Mouse (Mus musculus): ENCODE data around the gene Acad10. TPM values are rescaled to one million over a fixed set of nuclear protein-coding genes. Genes with fewer than 3 reads are reported as not detected.
A peak's percentile ranks its signal among the peaks of the same experiment; 100 is the strongest.

Acad10 gene
- polyA plus RNA-seq, 1 experiment from 2014 or later = 2.4 TPM

DNA sequence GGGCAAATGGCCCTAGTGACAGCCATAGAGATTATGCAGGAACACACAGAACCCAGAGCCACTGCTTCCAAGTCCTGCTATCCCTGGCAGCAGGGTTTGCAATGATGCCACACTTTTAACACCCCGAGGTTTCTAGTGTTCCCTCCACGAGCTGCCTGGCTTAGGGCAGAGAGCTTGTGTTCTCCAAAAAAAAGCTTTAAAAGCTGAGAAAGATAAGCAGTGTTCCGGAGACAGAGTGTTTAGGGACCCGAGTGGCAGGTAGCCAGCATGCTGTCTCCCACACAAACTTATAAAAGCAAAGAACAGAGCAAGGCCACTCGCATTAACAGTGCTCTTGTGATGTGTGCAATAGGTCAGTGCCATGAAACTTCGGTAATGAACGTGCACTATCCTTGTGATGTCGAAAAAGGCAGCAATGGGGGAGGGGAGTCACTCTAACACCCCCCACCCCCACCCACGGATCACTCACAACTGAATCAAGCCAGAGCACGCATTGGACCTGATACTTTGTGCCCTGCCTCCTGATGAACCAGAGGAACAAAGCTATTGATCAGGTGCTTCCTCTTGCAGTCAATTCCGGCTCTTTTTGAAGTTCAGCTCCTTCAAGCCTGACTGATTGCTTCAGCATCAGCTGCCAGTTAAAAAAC is 68.8 kb downstream of the Acad10 start:
- H3K4me2 ChIP-seq (ENCODE audit: low read length) = no peak overlapping the region
- H3K9me3 ChIP-seq (ENCODE audit: control insufficient read depth, low read length) = no peaks in the 10 kb centered on the region
- DNase-seq (no peak), ATAC-seq (ENCODE audit: low FRiP score, low TSS enrichment) (no peak)
- no peak overlapping the region for H3K9ac ChIP-seq (replicated peaks; ENCODE audit: low read length)
- 76% methylated on average over 11 of the region's 11 CpGs for WGBS
- peaks cover 11% of the 10 kb centered on the region; the same call in 1 of the 2 replicates for H3K4me1 ChIP-seq (ENCODE audit: control insufficient read depth, insufficient read depth, low read length)
- no peaks in the 10 kb centered on the region for H3K27me3 ChIP-seq (ENCODE audit: control insufficient read depth, insufficient read depth, low read length)
- H3K4me3 ChIP-seq (replicated peaks; ENCODE audit: low read depth, low read length) = no peak overlapping the region
- no peak overlapping the region for H3K27ac ChIP-seq (replicated peaks; ENCODE audit: low read depth, low read length)
- H3K36me3 ChIP-seq (ENCODE audit: control insufficient read depth, insufficient read depth, low read length) = no peaks in the 10 kb centered on the region

GRCm38 (mm10) chr5:121589928-121590327 is 70.4 kb downstream of the Acad10 start:
- no peak overlapping the region for H3K27ac ChIP-seq (replicated peaks; ENCODE audit: low read depth, low read length)
- no peaks in the 10 kb centered on the region for H3K36me3 ChIP-seq (ENCODE audit: control insufficient read depth, insufficient read depth, low read length)
- H3K9ac ChIP-seq (replicated peaks; ENCODE audit: low read length) = no peak overlapping the region
- ATAC-seq (ENCODE audit: low FRiP score, low TSS enrichment) (no peak), DNase-seq (no peak)
- H3K27me3 ChIP-seq (ENCODE audit: control insufficient read depth, insufficient read depth, low read length) = no peaks in the 10 kb centered on the region
- H3K4me3 ChIP-seq (replicated peaks; ENCODE audit: low read depth, low read length) = no peak overlapping the region
- peaks cover 11% of the 10 kb centered on the region; the same call in 1 of the 2 replicates for H3K4me1 ChIP-seq (ENCODE audit: control insufficient read depth, insufficient read depth, low read length)
- H3K4me2 ChIP-seq (ENCODE audit: low read length) = no peak overlapping the region
- WGBS = 90% methylated on average over 6 of the region's 6 CpGs
- no peaks in the 10 kb centered on the region for H3K9me3 ChIP-seq (ENCODE audit: control insufficient read depth, low read length)

- no peak overlapping the region for H3K27ac ChIP-seq (replicated peaks; ENCODE audit: low read depth, low read length)
- H3K27me3 ChIP-seq (ENCODE audit: control insufficient read depth, insufficient read depth, low read length) = no peaks in the 10 kb centered on the region
- H3K4me1 ChIP-seq (ENCODE audit: control insufficient read depth, insufficient read depth, low read length) = no peaks in the 10 kb centered on the region
- H3K9ac ChIP-seq (replicated peaks; ENCODE audit: low read length) = no peak overlapping the region
- DNase-seq (no peak), ATAC-seq (ENCODE audit: low FRiP score, low TSS enrichment) (no peak)
- H3K9me3 ChIP-seq (ENCODE audit: control insufficient read depth, low read length) = no peaks in the 10 kb centered on the region
- H3K4me2 ChIP-seq (ENCODE audit: low read length) = no peak overlapping the region
- no peaks in the 10 kb centered on the region for H3K36me3 ChIP-seq (ENCODE audit: control insufficient read depth, insufficient read depth, low read length)
- no peak overlapping the region for H3K4me3 ChIP-seq (replicated peaks; ENCODE audit: low read depth, low read length)
- WGBS = 82% methylated on average over 6 of the region's 6 CpGs
These were observed 73.8 kb downstream of the Acad10 start for GRCm38 (mm10) chr5:121586400-121587039.

- WGBS = 81% methylated on average over 5 of the region's 5 CpGs
- Histone ChIP-seq H3K27ac (replicated peaks; ENCODE audit: low read depth, low read length) (no peak overlapping the region), H3K9me3 (ENCODE audit: control insufficient read depth, low read length) (no peaks in the 10 kb centered on the region), H3K4me3 (replicated peaks; ENCODE audit: low read depth, low read length) (no peak overlapping the region), H3K4me1 (ENCODE audit: control insufficient read depth, insufficient read depth, low read length) (no peaks in the 10 kb centered on the region), H3K4me2 (ENCODE audit: low read length) (no peak overlapping the region), H3K36me3 (ENCODE audit: control insufficient read depth, insufficient read depth, low read length) (no peaks in the 10 kb centered on the region), H3K9ac (replicated peaks; ENCODE audit: low read length) (no peak overlapping the region), H3K27me3 (ENCODE audit: control insufficient read depth, insufficient read depth, low read length) (no peaks in the 10 kb centered on the region)
- no peak for DNase-seq
- no peak for ATAC-seq (ENCODE audit: low FRiP score, low TSS enrichment)
These were observed 74.6 kb downstream of the Acad10 start for GRCm38 (mm10) chr5:121585699-121586098.

DNA sequence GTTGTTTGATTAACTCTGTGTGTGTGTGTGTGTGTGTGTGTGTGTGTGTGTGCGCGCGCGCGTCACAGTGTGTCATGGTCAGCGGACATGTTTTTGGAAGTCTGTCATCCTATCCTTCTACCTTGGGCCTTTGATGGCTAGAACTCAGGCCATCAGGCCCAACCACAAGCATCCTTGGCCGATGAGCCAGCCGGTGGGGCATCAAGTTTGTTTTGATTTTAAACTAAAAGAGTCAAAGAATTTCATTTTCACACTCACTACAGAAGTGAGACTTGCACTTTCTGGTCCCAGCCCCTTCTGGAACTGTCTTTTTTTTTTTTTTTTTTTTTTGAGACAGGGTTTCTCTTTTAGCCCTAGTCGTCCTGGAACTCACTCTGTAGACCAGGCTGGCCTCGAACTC is 75.3 kb downstream of the Acad10 start:
- Histone ChIP-seq H3K9me3 (ENCODE audit: control insufficient read depth, low read length) (no peaks in the 10 kb centered on the region), H3K4me1 (ENCODE audit: control insufficient read depth, insufficient read depth, low read length) (no peaks in the 10 kb centered on the region), H3K9ac (replicated peaks; ENCODE audit: low read length) (no peak overlapping the region), H3K4me3 (replicated peaks; ENCODE audit: low read depth, low read length) (no peak overlapping the region), H3K27ac (replicated peaks; ENCODE audit: low read depth, low read length) (no peak overlapping the region), H3K36me3 (ENCODE audit: control insufficient read depth, insufficient read depth, low read length) (no peaks in the 10 kb centered on the region), H3K4me2 (ENCODE audit: low read length) (no peak overlapping the region), H3K27me3 (ENCODE audit: control insufficient read depth, insufficient read depth, low read length) (no peaks in the 10 kb centered on the region)
- ATAC-seq (ENCODE audit: low FRiP score, low TSS enrichment) (no peak), DNase-seq (no peak)
- 96% methylated on average over 10 of the region's 10 CpGs for WGBS

DNA sequence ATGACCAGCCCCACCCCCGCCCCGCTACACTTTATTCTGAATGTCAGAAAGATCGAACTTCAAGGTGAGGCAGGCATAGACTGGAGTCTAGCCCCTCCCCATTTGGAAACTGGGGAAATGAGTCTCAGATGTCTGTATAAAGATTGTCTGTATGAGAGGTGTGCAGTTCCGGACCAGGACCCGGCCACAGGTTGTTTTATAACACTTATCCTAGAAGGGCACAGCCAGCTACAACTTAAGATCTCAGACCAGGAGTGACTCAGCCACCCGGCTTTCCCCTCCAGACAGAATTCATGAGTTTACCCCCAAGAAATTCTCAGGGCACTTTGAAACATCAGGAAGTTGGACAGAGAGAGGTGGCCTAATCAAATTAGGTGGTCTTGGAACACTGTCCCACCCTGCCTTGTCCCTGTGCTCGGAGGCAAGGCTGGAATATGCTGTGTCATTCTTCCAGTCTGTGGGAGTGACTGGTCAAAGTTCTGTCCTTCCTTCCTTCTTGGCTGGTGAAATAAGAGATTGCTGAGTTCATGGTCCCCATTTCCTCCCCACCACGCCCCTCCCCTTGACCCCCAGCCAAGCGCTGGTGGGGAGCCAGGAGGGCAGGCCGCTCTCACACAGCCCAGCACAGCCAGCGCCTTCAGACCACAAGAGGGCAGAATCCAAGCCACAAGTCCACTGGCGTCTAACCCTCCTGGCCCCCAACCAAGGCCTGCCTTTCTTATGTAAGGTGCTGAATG is 76.4 kb downstream of the Acad10 start:
- H3K27ac ChIP-seq (replicated peaks; ENCODE audit: low read depth, low read length) = no peak overlapping the region
- ATAC-seq (ENCODE audit: low FRiP score, low TSS enrichment) (no peak), DNase-seq (peak; percentile 48)
- WGBS = 58% methylated on average over 12 of the region's 12 CpGs
- H3K4me2 ChIP-seq (ENCODE audit: low read length) = no peak overlapping the region
- no peak overlapping the region for H3K9ac ChIP-seq (replicated peaks; ENCODE audit: low read length)
- no peak overlapping the region for H3K4me3 ChIP-seq (replicated peaks; ENCODE audit: low read depth, low read length)
- H3K36me3 ChIP-seq (ENCODE audit: control insufficient read depth, insufficient read depth, low read length) = peaks cover 8% of the 10 kb centered on the region; the same call in 1 of the 2 replicates
- no peaks in the 10 kb centered on the region for H3K4me1 ChIP-seq (ENCODE audit: control insufficient read depth, insufficient read depth, low read length)
- H3K9me3 ChIP-seq (ENCODE audit: control insufficient read depth, low read length) = no peaks in the 10 kb centered on the region
- no peaks in the 10 kb centered on the region for H3K27me3 ChIP-seq (ENCODE audit: control insufficient read depth, insufficient read depth, low read length)

DNA sequence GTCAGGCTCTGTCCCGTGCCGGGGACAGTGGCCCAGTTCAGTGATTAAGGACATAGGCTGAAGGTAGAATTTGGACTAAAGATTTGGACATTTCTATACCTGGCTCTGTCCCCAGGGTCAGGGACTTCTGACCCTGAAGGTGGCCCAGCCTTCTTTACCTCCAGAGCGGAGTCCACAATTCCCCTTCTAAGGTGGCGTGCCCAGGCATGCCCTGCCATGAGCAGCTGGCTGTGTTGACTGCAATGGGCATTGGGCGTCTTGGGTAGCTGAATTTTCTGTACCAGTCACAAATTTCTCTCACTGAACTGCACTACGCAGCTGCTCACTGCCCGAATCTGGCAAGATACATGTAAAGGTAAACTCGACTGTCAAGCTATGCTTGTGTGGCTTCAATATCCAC is 78.4 kb downstream of the Acad10 start:
- Histone ChIP-seq H3K9ac (replicated peaks; ENCODE audit: low read length) (no peak overlapping the region), H3K4me2 (ENCODE audit: low read length) (no peak overlapping the region), H3K27me3 (ENCODE audit: control insufficient read depth, insufficient read depth, low read length) (no peaks in the 10 kb centered on the region), H3K4me1 (ENCODE audit: control insufficient read depth, insufficient read depth, low read length) (no peaks in the 10 kb centered on the region), H3K27ac (replicated peaks; ENCODE audit: low read depth, low read length) (no peak overlapping the region), H3K4me3 (replicated peaks; ENCODE audit: low read depth, low read length) (no peak overlapping the region), H3K9me3 (ENCODE audit: control insufficient read depth, low read length) (no peaks in the 10 kb centered on the region), H3K36me3 (ENCODE audit: control insufficient read depth, insufficient read depth, low read length) (peaks cover 8% of the 10 kb centered on the region; the same call in 1 of the 2 replicates)
- WGBS = 95% methylated on average over 8 of the region's 8 CpGs
- DNase-seq = no peak
- no peak for ATAC-seq (ENCODE audit: low FRiP score, low TSS enrichment)

- no peak for DNase-seq
- Histone ChIP-seq H3K27me3 (ENCODE audit: control insufficient read depth, insufficient read depth, low read length) (no peaks in the 10 kb centered on the region), H3K4me3 (replicated peaks; ENCODE audit: low read depth, low read length) (no peak overlapping the region), H3K9me3 (ENCODE audit: control insufficient read depth, low read length) (no peaks in the 10 kb centered on the region), H3K4me1 (ENCODE audit: control insufficient read depth, insufficient read depth, low read length) (no peaks in the 10 kb centered on the region), H3K9ac (replicated peaks; ENCODE audit: low read length) (no peak overlapping the region), H3K27ac (replicated peaks; ENCODE audit: low read depth, low read length) (no peak overlapping the region), H3K4me2 (ENCODE audit: low read length) (no peak overlapping the region), H3K36me3 (ENCODE audit: control insufficient read depth, insufficient read depth, low read length) (peaks cover 25% of the 10 kb centered on the region)
- WGBS = 94% methylated on average over 11 of the region's 11 CpGs
- no peak for ATAC-seq (ENCODE audit: low FRiP score, low TSS enrichment)
These were observed 83.3 kb downstream of the Acad10 start for GRCm38 (mm10) chr5:121576927-121577488.

Data from midbrain, embryonic 14.5 days (tissue).